Mouse (Mus musculus): ENCODE data around the gene Eif3i.
"Not testable (repeated sequence)": the region's sequence is repeated elsewhere in the genome, so short reads cannot be mapped to it uniquely, and the experiment has no call there.

DNA sequence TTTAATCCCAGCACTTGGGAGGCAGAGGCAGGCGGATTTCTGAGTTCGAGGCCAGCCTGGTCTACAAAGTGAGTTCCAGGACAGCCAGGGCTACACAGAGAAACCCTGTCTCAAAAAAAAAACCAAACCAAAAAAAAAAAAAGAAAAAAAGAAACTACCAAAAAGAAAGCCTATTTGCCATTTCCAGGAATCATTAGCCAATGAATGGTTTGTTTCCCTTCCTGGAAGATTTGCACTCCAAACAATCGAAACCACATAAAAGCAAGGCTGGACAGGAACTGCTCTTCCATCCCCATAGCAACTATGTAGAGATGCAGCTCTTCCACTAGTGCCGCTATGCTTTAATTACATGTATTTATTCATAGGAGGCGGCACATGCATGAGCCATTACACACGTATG is 45.9 kb downstream of the Eif3i start:
- TF ChIP-seq CTCF (IDR thresholded peaks at IDR 0.05; ENCODE audit: control insufficient read depth, insufficient read depth, insufficient read length); USF1 (IDR thresholded peaks at IDR 0.05; ENCODE audit: low read depth); MYOD1 (IDR thresholded peaks at IDR 0.05; ENCODE audit: control insufficient read depth, insufficient read length, low read depth); MYOG (IDR thresholded peaks at IDR 0.05; ENCODE audit: control insufficient read depth, extremely low read depth, insufficient read length); CEBPB (IDR thresholded peaks at IDR 0.05; ENCODE audit: low read depth); MAX (IDR thresholded peaks at IDR 0.05); FOSL1 (IDR thresholded peaks at IDR 0.05; ENCODE audit: insufficient read depth, low read length, poor library complexity, severe bottlenecking): not testable (repeated sequence)

Data from C2C12 (cell line).